Mouse (Mus musculus) E14TG2a.4 (cell line): ENCODE results near the gene Gltpd2.

ENCODE experiments used
- CTCF ChIP-seq: conservative IDR thresholded peaks from 2 replicates; pipeline ENCODE4 v1.5.1; 2014; ENCODE audit warnings: low read length
- POU5F1 ChIP-seq: IDR thresholded peaks from 2 replicates; pipeline ENCODE4 v1.6.1; 2014; ENCODE audit warnings: low read length, borderline replicate concordance

DNA sequence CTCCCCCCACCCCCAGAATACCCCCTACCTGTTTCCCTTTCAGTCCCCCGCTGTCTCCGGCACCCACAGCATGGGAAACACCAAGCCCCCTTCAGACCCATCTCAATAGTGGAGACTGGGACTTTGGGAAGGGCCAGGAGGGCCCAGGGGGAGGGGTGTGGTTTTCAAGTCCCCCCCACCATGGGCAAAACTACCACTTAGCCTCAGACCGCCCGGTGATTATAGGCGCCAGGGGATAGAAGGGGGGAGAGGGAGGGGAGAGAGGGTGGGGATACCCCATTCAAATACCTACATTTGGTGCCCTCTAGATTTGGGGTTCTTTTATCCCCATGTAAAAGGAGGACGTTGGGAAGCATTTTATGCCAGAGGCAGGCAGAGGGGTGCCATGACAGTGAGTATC lies 13.8 kb downstream of the Gltpd2 start, which contains the start of gene Gm40193:
- TF ChIP-seq CTCF (no peak), POU5F1 (no peak)
